Mouse (Mus musculus): Measurements from ENCODE around the gene Gstm3.
A peak's percentile ranks its signal among the peaks of the same experiment; 100 is the strongest.
"Not testable (repeated sequence)": the region's sequence is repeated elsewhere in the genome, so short reads cannot be mapped to it uniquely, and the experiment has no call there.

The Gstm3 gene

DNA sequence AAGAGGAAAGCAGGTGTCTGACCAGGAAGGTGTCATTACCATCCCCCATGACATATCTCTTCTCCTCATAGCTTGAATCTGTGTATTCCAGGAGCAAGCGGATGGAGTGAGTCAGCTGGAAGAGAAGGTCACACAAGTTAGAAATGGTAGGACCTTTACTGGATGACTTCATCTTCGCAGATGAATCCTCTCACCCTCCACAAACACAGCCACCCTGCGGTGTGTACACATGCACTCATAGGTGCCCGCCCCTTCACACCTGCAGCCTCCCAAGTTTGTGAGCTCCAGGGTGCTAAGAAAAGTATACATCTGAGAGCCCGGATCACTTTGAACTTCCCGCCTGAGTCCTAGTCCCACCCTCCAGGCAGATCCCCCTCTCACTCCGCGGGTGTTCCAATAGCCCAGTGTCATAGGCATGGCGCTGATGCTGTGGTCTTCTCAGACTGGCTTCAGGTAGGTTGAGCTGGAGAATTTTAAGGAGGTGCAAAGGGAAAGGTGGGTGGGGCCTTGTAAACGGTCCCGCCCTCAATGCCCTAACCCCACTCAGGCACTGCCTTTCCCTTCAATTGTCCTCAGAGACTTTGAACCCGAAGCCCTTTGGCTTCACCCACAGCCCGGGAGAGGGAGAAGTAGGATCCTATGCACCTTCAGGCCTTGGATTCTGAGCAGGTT is at the start of gene Gstm3:
Gene Gstm3 (minus strand): TSS at position 560 of the 672 bp plus-strand sequence.
- no peak for DNase-seq

DNA sequence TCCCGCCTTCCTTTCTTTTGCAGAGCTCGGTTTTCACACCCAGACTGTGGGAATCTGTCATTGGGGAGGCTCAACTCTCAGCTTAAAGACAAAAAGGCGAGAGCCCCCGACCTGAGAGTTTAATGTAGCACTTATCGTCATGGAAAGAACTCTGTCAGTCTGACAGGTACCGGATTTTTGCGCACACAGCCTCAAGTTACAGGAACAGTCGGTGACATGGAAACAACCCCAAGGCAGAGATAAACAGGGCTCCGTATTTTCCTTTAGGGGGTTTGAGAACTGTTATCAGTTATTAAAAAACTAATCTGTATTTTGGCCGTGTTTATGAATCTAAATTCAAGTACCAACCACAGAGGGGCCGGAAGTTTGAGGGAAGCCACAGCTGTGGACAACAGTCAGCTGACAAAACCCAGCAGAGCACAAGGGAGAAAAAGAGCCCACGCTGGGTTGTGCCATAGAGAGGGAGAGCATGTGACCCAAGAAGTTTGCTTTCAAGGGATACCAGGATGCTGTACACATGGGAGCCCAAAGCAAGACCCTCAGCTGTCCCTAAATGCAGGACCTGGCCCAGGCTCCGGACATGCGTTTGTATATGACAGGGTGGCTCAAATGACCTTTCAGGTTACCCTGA is 49.2 kb upstream of the Gstm3 start:
- DNase-seq: peak; percentile 62

DNA sequence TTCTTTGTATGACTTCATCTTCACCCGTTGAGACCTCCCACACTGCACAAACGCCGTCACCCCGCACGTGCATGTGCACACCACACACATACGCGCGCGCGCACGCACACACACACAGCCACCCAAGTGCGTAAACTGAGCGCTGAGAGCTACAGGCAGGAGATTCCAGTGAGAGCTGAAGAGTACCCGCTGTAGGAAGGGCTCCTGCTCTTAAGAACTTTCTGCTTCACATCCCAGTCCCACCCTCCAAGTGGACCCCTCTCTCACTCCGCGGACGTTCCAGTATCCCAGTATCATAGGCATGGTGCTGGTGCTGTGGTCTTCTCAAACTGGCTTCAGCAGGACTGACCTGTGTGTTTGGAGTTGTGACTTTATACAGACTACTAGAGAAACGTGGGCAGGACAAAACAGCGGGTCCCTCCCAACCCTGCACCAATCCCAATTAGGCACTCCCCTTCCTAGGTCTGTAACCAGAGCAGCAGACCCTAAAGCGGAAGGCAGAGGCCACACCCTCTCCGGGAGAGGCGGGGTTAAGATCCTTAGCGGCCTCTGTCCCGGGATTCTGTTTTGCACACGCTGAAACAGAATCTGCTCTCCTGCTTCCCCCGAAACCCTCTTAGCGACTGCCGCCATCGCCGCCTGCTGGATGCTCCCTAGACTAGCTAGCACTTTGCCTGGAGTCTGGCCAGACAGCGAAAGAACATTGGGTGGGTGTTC is 48.5 kb upstream of the Gstm3 start, which contains the start of gene Gstm1:
Gene Gstm1 (minus strand): TSS at position 501 of the 717 bp plus-strand sequence.
- peak; percentile 99 for DNase-seq

DNA sequence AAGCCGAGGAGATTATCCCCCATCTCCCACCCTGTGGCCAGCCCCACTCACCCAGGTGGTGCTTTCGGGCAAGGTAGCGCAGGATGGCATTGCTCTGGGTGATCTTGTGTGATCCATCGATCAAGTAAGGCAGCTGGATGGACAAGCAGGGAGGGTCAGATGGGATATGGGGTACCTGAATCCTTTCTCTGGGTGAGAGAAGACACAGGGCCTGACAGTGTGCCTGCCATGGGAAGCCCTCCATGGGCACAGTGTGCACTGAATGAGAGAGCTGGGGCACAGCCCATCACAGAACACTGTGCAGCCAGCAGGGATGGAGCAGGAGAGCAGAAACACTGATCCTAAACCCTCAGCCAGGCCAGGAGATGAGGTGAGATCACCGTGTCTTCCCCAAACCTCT is 47.4 kb upstream of the Gstm3 start:
- not testable (repeated sequence) for DNase-seq

DNA sequence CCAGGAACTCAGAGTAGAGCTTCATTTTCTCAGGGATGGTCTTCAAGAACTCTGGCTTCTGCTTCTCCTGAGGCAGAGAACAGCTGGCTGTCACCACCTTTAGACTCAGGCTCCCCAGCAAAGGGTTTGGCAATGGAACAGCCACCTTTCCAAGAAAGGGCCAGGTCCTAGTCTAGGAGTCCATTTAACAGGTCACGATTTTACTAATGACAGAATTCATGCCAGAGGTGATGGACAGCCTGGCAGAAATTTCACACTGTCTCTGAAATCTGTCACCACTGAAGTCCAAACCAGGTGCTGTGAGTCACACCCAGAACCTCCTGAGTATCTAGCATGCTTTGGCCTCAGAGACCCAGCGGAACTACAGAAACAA is 45.9 kb upstream of the Gstm3 start:
- no peak for DNase-seq

DNA sequence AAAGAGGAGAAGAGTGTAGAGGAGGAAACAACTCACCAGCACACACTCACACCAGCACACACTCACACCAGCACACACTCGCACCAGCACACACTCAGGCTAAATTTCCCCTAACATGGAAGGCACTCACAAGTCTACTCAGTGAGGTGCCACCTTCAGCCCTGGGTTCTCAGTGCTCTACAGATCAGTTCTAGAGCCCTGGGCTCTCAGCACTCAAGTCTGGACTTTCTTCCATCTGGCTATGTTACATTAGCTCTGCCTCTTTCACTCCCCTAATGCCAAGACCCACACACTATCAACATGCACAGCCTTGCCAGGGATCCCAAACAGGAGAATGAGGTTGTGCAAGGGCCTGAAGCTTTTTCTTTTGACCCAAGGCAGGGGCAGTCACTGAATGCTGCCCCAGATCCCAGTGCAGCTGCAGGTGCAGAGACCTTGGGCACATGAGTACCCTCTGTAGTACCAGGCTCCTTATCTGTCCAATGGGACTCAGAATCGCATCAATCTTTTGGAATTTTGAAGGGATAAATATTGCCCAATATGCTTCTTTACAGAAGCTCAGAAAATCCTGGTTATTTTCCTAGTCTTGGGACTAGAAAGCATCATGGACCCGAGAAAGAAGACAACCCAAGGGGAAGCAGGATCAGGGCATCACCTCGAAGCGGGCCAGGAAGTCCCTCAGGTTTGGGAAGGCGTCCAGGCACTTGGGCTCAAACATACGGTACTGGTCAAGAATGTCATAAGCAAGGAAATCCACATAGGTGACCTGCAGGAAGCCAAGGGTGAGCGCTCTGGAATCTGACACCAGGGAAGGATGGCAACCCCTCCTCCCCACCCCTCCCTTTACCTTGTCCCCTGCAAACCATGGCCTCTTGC is 45.3 kb upstream of the Gstm3 start:
- no peak for DNase-seq

DNA sequence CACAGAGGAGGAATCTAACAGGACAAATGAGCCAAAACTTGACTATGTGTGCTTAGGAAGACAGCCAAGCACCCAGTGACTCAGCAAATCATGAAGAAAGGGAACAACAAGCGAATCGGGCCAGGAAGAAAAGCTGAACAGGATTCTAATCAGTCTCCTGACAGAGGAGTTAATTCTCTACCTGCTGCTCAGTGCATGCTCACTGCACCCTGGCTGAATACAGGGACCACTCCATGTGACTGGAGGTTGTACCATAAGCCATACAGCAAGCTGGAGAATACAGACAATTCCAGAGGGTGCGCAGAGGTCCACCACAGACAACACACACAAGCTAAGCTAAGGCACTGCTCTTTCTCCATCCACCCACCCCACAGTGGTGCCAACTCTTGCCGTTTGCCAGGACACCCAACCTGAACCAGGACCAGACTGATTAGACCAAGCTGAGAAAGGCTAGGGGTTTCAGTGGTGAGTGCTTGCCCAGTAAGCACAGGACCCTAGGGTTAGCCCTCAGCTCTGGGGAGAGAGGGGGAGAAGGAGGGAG is 44.3 kb upstream of the Gstm3 start:
- DNase-seq: peak; percentile 90

DNA sequence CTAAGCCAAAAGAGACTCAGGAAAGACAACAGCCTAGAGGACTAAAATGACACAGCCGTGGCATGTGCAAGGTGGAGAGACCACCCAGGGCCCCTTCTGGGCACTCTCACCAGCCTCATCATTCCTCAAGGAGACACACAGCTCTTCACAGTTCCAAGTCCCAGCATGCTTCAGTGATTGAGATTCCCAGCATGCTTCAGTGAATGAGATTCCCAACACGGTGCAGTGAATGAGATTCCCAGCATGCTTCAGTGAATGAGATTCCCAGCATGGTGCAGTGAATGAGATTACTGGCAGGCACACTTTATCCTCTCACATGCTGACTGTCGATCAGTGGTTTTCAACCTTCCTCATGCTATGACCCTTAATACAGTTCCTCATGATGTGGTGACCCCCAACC is 42.5 kb upstream of the Gstm3 start:
- no peak for DNase-seq

DNA sequence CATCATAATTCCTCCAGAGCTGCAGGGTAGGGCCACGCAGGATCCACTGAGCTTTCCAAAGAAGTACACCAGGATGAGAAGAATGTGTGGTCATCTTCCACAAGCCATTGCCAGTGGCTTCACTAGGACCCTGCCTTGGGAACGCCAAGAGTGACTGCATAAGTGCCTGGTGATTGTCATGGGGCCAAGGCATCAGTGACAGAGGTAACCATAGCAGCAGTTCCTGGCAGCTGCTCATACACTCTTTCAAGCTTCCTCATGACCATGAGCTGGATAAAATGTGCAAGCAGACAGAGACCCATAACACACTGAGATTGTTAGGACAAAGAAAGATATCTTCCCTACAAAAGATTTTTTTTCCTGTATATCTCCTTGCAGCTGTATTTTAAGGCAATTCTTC is 41.2 kb upstream of the Gstm3 start:
- DNase-seq: peak; percentile 61

DNA sequence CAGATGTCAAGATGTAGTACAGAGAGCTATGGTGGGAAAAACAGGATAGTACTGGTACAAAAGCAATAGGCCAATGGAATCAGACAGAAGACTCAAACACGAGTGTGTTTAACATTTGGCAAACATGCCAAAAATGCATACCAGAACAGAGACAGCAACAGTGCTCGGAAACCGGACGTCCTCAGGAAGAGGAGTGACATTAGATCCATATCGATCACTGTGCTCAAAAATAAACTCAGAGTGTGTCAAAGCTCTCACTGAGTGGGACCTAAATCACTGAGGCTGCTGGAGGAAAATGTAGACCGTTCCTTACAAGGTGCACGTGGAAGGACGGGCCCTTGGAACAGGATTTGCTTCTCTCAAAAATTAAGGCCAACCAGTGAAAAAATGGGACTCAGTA is 32.9 kb upstream of the Gstm3 start:
- peak; percentile 71 for DNase-seq

DNA sequence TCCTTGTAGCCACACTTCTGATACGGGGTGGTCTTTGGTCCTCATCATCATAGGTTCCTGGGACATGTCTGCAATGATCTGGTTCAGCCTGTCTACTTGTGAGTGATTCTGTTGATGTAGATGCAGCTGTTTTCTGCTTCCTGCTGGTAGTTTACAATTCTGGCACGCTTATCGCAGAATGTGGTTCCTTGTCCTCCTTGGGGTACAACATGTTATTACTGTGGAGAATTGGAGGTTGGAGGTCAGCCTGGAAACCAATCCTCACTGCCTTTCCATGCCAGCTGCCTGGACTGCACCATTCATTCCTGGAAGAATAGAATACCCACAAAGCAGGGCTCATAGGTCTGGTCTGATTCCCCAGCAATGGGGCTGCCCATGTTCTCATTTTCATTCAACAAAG is 30.4 kb upstream of the Gstm3 start:
- peak; percentile 41 for DNase-seq

DNA sequence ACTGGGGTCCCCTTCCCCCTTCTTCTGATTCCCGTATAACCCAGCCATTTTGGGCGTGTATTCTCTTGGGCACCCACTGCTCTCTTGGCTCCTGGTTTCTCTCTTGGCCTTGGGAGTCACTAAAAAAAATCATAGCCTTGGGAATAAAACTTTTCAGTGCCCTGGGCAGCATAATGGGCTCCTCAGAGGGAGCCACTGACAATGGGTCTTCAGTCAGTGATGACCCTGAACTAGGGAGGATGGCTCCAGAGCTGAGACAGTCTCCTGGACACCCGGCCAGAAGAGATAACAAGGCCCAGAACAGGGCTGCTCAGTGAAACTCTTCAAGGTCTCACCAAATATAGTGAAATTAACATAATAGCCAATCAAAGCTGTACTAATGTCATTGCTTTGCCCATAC is 29.5 kb upstream of the Gstm3 start:
- DNase-seq: no peak

DNA sequence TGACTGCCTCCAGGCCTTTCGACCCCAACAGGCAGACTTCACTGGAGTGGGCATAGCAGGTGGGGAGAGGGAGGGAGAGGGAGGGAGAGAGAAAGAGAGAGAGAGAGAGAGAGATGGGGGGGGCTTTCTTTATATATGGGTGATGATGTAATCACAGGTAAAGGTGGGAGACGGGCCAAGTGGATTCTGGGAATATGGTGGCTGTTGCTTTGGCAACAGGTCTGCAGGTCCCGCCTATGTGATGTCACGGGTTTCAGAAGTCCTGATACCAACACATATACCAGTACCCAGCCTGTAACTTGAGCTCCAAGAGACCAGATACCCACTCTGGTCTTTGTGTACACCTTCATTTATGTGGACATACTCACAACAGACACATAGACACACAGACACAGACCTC is 27.5 kb upstream of the Gstm3 start:
- DNase-seq: no peak

DNA sequence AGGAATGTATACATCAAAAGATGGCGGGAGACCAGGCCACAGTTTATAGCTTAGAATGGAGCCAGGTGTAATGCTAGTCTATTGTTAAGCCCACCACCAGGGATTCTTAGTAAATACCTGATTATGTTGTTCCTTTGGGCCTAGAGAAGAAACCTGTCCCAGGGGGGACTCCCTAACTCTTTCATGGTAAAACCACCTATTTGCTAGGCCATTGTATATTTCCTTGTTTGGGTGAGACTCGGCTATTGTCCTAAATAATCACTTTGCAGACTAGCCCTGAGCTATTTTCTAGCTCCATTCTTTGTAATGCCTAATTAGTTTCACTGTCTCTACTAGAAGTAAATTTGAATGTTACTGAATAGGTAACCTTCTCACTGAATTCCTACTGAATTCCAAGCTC is 26.9 kb upstream of the Gstm3 start:
- not testable (repeated sequence) for DNase-seq

DNA sequence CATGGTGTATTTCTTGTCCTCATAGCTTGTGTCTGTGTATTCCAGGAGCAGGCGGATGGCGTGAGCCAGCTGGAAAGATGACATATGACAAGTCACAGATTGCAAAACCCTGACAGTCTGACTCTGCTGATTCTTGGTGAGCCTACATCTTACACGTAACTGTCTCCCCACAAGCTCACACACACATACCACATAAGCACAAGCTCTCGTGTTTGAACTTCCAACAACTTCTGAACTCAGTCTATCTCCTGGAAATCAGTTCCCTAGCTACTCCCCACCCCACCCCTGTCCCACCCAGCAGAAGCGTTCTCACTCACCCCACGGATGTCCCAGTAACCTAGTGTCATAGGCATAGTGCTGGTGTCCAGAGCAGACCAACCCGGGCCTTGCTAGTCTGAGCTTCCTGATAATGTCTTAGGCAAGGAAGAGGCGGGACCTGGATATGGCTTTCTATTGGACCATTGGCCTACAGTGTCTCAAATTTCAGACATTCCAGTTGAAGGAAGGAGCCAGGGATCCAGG is 17.0 kb upstream of the Gstm3 start, which contains the start of gene Gstm2:
Gene Gstm2 (minus strand): TSS at position 413 of the 522 bp plus-strand sequence.
- peak; percentile 90 for DNase-seq

DNA sequence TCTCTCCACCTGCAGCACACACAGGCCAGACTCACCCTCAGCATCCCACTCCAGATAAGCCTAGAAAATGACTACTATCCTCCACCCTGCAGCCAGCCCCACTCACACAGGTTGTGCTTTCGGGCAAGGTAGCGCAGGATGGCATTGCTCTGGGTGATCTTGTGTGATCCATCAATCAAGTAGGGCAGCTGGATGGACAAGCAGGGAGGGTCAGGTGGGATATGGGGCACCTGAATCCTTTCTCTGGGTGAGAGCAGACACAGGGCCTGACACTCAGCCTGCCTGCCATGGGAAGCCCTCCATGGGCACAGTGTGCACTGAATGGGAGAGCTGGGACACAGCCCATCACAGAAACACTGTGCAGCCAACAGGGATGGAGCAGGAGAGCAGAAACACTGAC is 16.1 kb upstream of the Gstm3 start:
- DNase-seq: not testable (repeated sequence)

DNA sequence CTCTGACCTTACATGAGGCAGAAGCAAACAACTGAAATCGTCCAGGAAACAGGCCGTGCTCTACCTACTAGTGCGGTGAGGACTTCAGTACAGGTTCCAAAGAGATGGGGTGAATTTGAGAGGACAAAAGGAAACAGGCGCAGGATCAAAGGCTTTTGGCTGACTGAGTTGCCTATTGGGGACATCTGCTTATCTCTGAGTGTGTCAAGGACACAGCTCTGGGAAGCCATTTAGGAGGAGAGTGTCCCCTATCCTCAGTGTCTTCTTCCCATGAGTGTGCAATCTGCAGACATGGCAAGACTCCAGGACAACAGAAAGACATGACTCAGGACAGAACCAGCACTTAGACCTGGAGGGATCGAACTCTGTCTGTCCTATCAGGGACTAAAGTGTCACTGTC is 15.4 kb upstream of the Gstm3 start:
- no peak for DNase-seq

DNA sequence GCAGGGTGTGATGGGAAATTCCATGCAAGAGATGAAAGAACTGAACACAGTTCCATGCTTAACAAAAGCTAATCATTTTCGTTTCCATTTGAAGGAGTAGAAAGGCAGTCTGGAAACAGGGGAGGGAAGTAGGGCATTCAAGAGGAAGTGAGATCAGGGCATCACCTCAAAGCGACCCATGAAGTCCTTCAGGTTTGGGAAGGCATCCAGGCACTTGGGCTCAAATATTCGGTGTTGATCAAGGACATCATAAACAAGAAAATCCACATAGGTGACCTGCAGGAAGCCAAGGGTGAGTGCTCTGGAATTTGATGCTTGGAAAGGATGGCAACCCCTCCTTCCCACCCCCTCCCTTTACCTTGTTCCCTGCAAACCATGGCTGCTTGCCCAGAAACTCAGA is 14.7 kb upstream of the Gstm3 start:
- peak; percentile 42 for DNase-seq

DNA sequence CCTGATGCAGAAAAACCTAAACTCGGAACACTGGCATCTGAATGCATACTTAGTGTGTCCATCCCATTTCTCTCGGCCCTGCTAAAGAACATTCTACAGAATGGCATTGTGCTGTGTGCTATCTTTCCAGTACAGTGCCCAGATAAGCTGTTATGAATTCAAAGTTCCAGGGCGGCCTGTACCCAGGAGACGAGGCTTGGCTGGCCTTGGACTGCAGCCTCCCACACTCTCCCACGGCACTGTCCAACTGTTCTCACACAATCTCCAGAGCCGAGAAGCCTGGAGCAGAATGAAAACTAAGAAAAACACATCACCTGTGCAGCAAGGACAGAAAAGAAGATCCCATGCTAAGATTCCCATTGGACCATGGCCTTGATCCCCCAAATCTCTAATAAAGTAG is 13.6 kb upstream of the Gstm3 start:
- no peak for DNase-seq

DNA sequence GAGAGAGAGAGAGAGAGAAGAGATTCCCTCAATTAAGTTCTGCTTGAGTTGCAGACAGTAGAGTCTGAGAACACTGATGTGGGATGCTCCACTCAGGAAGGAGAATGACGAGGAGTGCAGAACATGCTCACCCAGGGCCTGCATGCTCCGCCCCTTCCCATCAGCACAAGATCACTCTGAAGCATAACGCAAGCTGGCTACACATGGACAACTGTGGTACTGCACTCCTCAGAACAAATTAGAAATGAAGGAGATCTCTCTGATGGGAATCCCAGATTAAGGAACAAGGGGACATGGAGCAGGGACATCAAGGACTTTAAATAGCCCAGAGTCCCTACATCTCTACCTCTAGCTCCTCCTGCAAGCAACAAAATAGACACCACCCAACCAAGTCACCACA is 12.2 kb upstream of the Gstm3 start:
- DNase-seq: no peak

DNA sequence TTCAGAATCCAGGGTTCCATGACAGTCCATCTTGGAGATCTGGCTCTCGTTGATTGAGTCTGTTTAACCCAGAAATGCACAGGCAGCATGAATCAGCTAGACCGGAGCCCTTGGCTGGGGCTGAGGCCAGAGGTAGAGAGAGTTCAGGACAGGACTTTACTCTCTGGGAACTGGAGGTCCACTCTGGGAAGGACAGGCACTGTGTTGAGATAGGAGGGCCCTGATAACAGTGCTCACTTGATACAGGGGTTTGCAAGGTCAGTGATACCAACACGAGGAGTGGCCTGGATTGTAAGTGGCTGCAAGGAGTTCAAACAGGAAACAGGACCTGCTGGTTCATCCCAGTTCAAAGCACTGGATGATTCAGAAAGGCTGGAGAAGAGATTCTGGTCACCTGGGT is 8.6 kb upstream of the Gstm3 start:
- no peak for DNase-seq

DNA sequence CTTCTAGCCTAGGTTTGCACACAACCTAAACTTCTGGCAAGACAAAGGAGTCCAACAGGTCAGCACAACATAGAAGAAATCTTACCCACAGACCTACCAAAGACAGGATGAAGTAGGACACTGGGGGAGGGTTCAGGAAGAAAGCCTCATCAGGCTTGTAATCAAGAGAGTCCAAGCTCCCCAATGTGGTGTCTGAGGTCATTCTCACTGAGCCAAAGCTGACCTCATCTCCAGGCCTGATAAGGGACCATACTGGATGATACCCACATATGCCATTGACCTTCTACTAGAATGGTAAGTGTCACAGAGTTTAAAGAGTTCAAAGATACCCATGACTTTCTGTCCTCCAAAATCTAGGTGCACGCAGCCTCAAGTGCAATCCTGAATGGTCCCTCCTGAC is 5.2 kb upstream of the Gstm3 start:
- no peak for DNase-seq

DNA sequence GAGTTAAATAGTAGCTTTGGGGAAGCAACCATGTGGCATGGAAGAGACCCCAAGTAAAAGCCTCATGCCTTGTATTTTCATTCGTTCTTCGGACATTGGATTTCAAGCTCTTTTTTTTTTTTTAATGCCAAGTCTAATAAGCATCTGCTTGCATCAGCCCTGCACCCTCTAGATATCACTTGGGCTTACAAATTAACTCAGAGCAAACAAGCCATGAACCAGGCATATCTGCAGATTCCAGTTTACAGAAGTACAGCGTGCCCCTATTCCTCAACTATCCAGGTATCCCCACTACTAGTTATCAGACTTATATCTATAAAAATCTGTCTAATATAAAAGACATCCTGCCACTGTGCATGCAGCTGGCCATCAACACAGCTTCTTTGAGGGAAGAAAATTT is 3.0 kb upstream of the Gstm3 start:
- no peak for DNase-seq

Data from lung, postnatal 36 days (tissue).